Mouse (Mus musculus) erythroblast, embryonic 14.5 days (primary cell): ENCODE data around the gene Zc3hav1l.
A peak's percentile ranks its signal among the peaks of the same experiment; 100 is the strongest.

Source experiments
- GATA1 ChIP-seq: IDR thresholded peaks from 2 replicates; pipeline ENCODE4 v1.6.1; 2012; ENCODE audit warnings: low read length, inconsistent platforms, mixed read lengths
- TAL1 ChIP-seq: IDR thresholded peaks from 3 replicates; pipeline ENCODE4 v1.6.1; 2012; ENCODE audit warnings: low read length, inconsistent platforms, mixed read lengths

- no peak for TF ChIP-seq TAL1
- TF ChIP-seq GATA1 = peak; percentile 88
Observed at GRCm38 (mm10) chr6:38345796-38346195, 46.7 kb upstream of the Zc3hav1l start.
